ENCODE assay signal across 22 mouse cellular contexts in genomic region chr5:101819844-101820243, GRCm38 (mm10). TPM values are rescaled to one million over a fixed set of nuclear protein-coding genes. Genes with fewer than 3 reads are reported as not detected.
DNase-seq lines count a peak whose midpoint lies in the region; ATAC-seq and TF ChIP-seq lines count a peak whose summit lies in the region.
"Had no signal": no experiment of that assay in that cellular context is flagged by ENCODE, and none has a peak within 500 bp of the region (broad histone marks: within the 10 kb centered on the region; RNA-seq: fewer than 3 reads in every experiment).

No protein-coding gene starts in this region.

- 35% methylated on average over 7 of the region's 7 CpGs for WGBS in kidney, adult 2 months

- DNase-seq in adrenal gland, adult 2 months, result peak; percentile 36
- no peak for DNase-seq in adrenal gland, adult 18-20 months (ENCODE audit: low spot score in 2 of 2)
- DNase-seq in kidney, adult 2 months, result peak; percentile 25
- no peak for DNase-seq in kidney, adult 8-10 months
- DNase-seq in retina, postnatal 1 day, result peak; percentile 12
- DNase-seq in retina, embryonic 14.5 days (ENCODE audit: low spot score), result no peak
- no peak for DNase-seq in lung, postnatal 14 days
- DNase-seq: cerebellum, adult 8-10 months; heart, postnatal 14 days; midbrain, embryonic 14.5 days; right cerebral cortex, postnatal 14 days; spleen, adult 18-20 months; thymus, postnatal 4 days had no signal

- peaks cover 8% of the 10 kb centered on the region; the same call in 1 of the 2 replicates for H3K4me1 ChIP-seq in kidney, adult 2 months (ENCODE audit: control insufficient read depth, insufficient read depth, low read length)
- H3K4me1 ChIP-seq: liver, embryonic 15.5 days had no signal

- no peak for TF ChIP-seq POLR2A in kidney, adult 2 months (IDR thresholded peaks at IDR 0.05; ENCODE audit: low read depth, low read length)

- no peak for ATAC-seq in megakaryocyte-erythroid progenitor cell, adult 5-6 weeks (replicated peaks; ENCODE audit: low FRiP score, low TSS enrichment, poor library complexity, severe bottlenecking)
- ATAC-seq: activated CD4-positive, CD25-positive, alpha-beta regulatory T cell, adult 4 months; Patski had no signal

- H3K36me3 ChIP-seq in kidney, adult 2 months (ENCODE audit: control insufficient read depth, insufficient read depth, low read length), result no peaks in the 10 kb centered on the region
- H3K36me3 ChIP-seq: forebrain, embryonic 10.5 days; heart, embryonic 12.5 days; limb, embryonic 15.5 days; liver, embryonic 15.5 days had no signal

- H3K4me3 ChIP-seq in kidney, adult 2 months (ENCODE audit: insufficient read depth, low read depth, low read length), result no peak overlapping the region
- H3K4me3 ChIP-seq: forebrain, embryonic 10.5 days; heart, embryonic 12.5 days; limb, embryonic 15.5 days; liver, embryonic 15.5 days; myocyte had no signal

- TF ChIP-seq CTCF in kidney, adult 2 months (conservative IDR thresholded peaks at IDR 0.05; ENCODE audit: insufficient read depth, insufficient read length, low read depth, low read length), result no peak

- no peaks in the 10 kb centered on the region for H3K27me3 ChIP-seq in kidney, adult 2 months (replicated peaks; ENCODE audit: control insufficient read depth, insufficient read depth, low read length)
- H3K27me3 ChIP-seq: Patski had no signal

- no peak overlapping the region for H3K27ac ChIP-seq in kidney, adult 2 months (ENCODE audit: insufficient read depth, low read depth, low read length)
- H3K27ac ChIP-seq: forebrain, embryonic 10.5 days; hindbrain, embryonic 14.5 days; limb, embryonic 15.5 days; liver, embryonic 15.5 days had no signal

RNA-seq across cellular contexts. Expression of gene Cds1, which starts 54.9 kb away (rescaled TPM):
- total RNA-seq in adrenal gland, adult 2 months (2021), result 1 to 10 TPM; 6.6 to 8.6 TPM
- 4.3 and 6.2 TPM in 2 replicates for polyA plus RNA-seq in adrenal gland, adult 2 months (2012; rRNA removed)
- total RNA-seq in adrenal gland, adult 18-20 months (2021), result 1 to 10 TPM; 8.0 to 9.8 TPM
- 35.5 and 37.3 TPM in 2 replicates for polyA plus RNA-seq in kidney, adult 2 months (2012; rRNA removed)
- not detected in 2 replicates for total RNA-seq in megakaryocyte-erythroid progenitor cell, adult 5-6 weeks (2014; fragmentation: Nextera tagmentation)
- 0.23 TPM in 1 of 2 replicates, not detected in the other for total RNA-seq in megakaryocyte-erythroid progenitor cell, adult 5-6 weeks (2017)
- polyA plus RNA-seq: activated CD4-positive, CD25-positive, alpha-beta regulatory T cell, adult 4 months; myocyte had no signal

Comparison
In these comparisons a context has a peak if more than half of its experiments do, and no peak if none do; other contexts are left out.
1. DNase-seq: peak in adrenal gland, adult 2 months (single experiment), kidney, adult 2 months (single experiment) and retina, postnatal 1 day (single experiment); none in adrenal gland, adult 18-20 months (0 of 2), kidney, adult 8-10 months (0 of 2), retina, embryonic 14.5 days (single experiment) and lung, postnatal 14 days (single experiment).
2. RNA of gene Cds1, which starts 54.9 kb away (total RNA-seq): 8.0 to 9.8 TPM in adrenal gland, adult 18-20 months and 6.6 to 8.6 TPM in adrenal gland, adult 2 months; 0.23 TPM in megakaryocyte-erythroid progenitor cell, adult 5-6 weeks; every median in the first group is over 4 times any median in the second.